Mouse (Mus musculus) bone marrow, adult 2 months (tissue): Measurements from ENCODE around the gene Tfrc.

Experiments
- CTCF ChIP-seq: fragments of 200-500 bp; IDR thresholded peaks from 2 replicates; pipeline ENCODE4 v1.5.1; 2011; ENCODE audit warnings: low read length, control low read depth; ENCODE audit not compliant: control insufficient read depth, insufficient read depth
- POLR2A ChIP-seq: fragments of 200-500 bp; IDR thresholded peaks from 2 replicates; pipeline ENCODE4 v1.6.1; 2011; ENCODE audit warnings: low read depth, mild to moderate bottlenecking, control low read depth, low read length, borderline replicate concordance; ENCODE audit not compliant: control insufficient read depth

DNA sequence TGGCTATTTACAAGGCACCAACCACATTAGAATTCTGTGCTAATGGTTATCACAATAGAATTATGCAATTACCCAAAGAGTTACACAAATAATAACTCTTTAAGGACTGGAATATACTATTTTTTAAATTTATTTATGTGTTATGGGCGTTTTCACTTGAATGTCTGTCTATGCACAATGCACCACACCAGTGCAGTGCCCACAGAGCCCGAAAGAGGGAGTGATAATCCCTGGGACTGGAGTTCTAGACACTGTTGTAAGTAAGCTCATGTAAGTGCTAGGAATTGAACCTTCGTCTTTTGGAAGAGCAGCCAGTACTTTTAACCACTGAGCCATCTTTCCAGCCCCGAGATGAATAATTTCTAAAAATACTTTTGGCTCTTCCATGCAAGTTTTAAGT lies 46.8 kb downstream of the Tfrc start:
- TF ChIP-seq CTCF (no peak), POLR2A (no peak)
